Mouse (Mus musculus) adipocyte (in vitro differentiated cells): ENCODE results near the gene Pparg.
A peak's percentile ranks its signal among the peaks of the same experiment; 100 is the strongest.

Source experiments
- DNase-seq: peaks from one replicate; pipeline ENCODE4 v3.0.0-alpha.2; 2016; ENCODE audit warnings: low spot score

Pparg gene

DNA sequence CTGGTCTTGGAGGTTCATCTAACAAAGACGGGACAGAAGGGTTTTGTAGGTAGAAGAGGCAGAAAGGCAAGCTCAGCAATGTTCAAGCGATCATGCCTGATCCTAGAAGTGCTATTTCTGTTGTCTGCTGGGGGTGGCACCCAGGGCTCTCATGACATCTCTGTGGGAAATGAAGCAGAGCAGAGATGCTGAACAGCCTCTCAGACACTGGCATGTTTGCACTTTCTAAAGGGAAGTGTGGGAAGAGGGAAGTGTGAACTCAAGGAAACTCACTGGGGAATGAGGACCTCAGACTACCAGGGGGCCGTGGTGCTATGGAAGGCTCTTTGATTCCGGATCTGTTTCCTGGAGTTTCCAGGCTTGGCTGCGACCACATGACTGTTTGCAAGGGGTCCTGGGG lies 144.2 kb downstream of the Pparg start:
- DNase-seq = no peak

DNA sequence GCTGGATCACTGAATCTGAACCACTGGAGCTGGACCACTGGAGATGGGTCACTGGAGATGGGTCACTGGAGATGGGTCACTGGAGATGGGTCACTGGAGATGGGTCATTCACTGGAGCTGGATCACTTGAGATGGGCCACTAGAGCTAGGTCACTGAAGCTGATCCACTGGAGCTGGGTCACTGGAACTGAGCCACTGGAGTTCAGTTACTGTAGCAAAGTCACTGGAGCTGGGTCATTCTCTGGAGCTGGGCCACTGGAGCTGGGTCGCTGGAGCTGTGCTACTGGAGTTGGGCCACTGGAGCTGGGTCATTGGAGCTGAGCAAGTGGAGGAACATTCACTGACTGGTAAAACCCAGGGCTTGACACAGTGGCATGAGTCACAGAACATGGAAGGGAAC lies 145.7 kb downstream of the Pparg start:
- DNase-seq = no peak

DNA sequence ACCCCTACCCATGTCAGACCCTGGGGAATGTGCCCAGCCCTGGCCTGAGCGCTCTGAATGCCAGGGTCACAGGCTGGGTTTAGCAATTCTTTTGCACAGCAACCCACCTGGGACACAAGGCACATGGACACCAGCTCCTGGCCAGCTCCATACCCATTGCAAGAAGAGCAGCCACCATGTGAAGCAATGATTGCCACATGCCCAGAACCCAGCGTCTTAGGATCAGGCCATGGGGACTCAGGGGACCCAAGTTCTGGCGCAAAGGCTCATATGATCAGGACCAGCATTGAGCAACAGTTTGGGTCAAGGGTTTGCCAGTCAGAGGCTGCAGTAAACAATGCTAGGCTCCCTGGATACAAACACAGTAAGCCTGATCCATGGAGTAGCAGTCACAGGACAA lies 150.7 kb downstream of the Pparg start:
- DNase-seq = peak; percentile 99

DNA sequence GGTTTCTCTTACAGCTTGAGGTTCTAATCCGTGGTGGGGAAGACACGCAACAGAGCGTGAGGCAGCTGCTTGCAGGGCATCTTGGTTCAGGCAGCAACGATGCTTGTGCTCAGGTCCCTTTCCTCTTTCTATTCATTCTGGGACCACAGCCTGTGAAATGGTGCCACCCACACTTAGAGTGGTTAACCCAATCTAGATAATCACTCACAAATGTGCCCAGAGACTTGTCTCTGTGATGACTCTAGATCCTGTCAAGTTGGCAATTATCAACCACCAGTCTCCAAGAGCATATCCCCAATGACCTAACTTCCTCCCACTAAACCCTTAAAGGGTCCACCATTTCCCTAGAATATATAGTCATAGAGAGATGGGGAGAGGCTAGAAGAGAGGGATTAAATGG lies 152.5 kb downstream of the Pparg start:
- no peak for DNase-seq

DNA sequence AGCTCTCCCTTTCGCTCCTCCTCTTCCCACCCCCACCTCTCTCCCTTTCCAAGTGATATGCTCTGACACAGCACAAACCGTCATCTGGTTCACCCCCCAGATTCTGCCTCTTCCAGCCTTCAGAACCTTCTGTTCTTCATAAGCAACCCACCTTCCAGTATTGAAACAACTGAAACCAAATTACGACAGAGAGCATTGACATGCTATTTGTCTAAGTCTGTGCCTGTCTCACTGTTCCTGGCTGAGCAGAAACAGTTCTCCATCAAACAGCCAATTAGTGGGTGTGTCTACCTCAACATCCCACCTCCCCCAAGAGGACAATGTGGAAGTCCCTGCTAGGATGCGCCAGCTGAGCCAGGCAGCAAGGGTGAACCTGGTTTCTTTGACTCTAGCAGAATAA lies 157.2 kb downstream of the Pparg start:
- DNase-seq = no peak

DNA sequence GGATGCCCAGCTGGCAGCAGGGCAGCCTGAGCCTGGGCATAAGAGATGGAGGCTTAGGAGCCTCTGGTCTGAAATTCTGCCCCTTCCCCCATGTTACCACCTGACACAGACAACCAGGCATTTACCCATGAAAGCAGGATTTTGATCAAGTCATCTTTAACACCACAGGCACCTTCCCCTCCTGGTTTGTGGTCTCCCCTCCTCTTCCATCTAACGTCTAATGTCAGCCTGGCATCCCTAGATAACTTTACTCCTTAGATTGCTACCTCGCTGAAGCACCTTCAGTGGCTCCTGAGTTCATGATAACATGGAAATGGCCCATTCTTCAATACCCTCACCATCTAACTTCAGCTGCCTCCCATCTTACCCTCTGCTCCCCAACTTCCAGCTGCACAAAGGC lies 157.6 kb downstream of the Pparg start:
- no peak for DNase-seq

DNA sequence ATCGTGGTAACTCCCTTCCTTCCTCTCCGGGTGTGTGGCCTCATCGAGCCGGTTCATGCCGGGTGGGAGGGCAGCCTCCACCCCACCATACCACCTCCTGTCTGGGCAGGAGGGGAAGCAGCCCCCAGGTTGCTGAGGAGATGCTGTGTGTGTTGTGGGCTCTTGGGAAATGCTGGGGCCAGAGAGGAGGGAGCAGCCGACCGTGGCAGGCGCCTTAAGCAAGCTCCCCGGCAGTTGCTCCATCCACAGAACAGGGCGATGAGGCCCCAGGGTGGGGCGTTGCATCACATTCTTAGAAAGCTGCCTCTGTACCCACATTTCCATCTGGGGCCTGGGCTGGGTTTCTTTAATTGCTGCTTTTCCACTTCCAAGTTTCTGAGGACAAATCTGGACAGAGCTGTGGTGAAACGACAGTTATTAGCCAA lies 158.5 kb downstream of the Pparg start:
- peak; percentile 96 for DNase-seq

DNA sequence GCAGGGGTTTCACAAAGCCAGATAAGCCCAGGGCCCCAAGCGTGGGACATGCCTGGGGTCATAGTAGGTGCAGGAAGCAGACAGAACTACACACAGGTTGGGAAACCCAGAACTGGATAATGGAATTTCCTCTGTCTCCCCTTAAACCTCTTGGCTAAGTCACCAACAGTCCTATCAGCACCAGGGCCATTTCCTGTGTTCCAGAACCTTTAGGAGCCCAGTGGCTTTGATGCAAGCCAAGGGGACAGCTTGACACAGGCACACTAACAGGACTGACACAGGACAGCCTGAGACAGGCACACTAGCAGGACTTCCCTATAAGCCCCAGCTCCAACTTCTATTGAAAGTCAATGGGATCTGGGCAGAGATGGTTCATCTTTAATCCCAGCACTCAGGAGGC lies 161.2 kb downstream of the Pparg start:
- no peak for DNase-seq

DNA sequence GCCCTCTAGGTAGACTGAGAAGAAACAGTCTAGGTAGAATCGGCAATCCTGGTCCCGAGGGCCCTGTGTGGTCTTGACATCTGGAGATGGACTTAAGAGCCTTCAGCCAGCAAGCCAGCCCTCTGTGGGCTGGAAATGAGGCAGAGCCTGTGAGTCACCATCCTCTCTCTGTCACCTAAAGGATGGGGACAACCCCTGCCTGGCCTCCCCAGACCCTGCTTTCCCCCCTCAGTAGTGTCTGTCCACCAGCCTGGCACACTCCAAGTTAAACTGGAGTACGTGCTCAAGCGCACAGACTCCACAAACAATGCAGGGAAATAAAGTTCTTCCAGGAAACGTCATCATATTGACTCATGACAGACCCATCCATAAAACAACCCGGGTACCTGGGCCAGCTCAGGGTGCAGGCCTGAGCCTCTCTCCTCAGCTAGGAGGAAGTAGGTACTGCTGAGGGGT lies 162.0 kb downstream of the Pparg start:
- DNase-seq = no peak

DNA sequence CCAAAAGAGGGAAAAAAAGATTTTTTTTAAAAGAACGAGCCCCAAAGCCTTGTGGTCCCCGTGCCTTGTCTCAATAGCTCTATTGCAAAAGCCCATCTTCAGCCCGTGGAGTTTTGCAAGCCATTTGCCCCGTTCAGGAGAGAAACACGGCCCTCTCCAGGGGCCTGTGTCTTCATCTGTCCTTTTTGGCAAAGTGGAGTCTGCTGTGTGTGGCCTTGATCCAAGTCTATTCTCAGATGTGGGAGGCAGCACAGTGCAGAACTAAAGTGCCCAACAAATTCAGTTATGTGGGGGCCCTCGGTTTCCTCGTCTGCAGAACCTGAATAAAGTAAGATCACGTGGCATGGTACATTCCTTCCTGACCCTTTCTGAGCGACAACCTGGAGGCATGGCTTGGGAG lies 162.4 kb downstream of the Pparg start:
- peak; percentile 97 for DNase-seq

DNA sequence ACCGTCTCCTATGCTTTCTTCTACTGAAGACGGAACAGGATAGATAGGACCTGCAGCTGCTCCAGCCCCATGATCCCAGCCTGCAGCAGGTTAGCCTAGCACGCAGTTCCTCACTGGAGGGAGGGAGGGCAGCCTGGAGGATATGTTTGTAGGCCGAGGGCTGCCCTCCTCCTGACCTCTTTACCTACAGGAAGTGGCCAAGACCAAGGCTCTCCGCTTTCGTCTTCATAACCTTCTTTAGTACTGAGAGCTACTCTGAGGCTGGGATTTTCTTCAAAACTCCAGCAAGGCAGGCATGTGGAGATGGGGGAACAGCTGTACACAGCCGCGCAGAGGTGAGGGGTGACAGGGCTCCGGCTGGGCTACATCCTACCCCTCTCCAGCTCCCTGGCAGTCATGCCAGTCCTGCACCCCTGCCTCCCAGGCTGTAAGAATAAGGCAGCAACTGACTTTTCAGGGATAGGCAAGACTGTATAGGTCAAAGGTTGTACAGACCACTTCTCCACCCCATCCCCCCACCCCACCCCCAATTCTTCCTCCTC lies 163.8 kb downstream of the Pparg start:
- no peak for DNase-seq

DNA sequence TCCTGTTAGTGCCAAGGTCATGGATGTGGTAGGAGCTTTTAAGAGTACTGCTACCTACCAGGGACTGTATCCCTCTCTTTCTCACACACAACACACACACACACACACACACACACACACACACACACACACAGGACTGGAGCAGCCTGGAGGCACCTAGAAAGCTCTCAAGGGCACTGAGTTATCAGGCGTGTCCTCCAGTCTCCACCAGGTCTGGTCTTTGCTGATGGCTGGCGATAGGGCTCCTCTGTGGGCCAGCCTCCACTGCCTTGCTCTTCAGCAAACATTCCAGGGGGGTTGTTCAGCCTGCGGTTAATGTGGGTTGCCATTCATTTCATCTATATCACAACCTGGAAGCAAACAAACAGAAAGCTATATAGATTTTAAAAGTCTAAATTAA lies 166.7 kb downstream of the Pparg start:
- no peak for DNase-seq

DNA sequence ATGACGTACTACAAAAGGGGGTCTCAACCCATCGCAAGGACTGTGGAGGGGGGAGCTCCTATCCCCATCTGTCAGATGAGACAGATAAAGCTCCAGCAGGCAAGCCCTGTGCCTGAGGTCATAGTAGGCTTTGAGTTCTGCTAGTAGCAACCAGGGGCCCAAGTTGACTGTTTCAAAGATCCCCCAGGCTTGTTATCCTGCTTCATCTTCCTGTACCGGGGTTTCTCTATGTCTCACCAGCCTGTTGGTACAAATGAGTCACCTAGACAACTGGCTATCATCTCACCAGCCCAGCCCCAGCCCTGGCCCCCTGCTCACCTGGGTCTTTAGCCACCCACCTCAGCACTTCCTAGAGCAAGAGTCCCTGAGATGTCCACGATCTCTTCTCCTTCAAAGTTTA lies 167.6 kb downstream of the Pparg start:
- no peak for DNase-seq

DNA sequence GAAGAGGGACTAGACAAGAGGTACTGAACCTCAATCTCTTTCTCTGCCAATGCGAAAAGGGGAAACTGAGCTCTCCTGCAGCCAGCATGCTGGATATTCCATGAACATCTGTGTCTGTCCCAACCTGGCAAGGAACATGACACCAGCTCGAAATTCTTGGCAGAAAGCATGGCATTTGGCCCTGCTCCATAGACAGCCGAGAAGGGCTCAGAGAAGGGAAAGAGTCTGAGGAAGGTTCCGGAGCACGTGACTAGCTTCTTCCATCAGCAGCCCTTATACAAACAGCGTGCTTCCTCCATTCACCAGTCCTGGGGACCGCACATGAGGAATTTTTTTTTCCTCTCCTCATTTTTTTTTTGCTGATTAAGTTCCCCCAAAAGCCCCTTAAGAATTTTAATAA lies 173.9 kb downstream of the Pparg start:
- peak; percentile 90 for DNase-seq

DNA sequence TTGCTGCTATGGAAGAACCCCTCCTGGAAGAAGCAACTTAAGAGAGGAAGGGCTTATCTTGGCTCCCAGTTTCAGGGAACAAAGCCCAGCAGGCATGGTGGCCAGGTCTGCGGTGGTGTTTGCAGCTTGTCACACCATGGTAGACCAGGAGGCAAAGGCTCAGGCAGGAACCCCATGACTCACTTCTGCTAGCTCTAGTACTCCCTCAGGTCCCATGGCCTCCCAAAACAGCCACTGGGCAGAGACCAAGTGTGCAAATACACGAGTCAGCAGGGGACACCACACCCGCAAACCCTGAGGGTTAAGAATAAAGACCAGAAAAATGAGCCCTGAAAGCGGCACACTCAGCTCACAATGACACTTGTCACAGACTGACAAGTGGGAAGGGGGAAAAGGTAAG lies 175.4 kb downstream of the Pparg start:
- DNase-seq = no peak

DNA sequence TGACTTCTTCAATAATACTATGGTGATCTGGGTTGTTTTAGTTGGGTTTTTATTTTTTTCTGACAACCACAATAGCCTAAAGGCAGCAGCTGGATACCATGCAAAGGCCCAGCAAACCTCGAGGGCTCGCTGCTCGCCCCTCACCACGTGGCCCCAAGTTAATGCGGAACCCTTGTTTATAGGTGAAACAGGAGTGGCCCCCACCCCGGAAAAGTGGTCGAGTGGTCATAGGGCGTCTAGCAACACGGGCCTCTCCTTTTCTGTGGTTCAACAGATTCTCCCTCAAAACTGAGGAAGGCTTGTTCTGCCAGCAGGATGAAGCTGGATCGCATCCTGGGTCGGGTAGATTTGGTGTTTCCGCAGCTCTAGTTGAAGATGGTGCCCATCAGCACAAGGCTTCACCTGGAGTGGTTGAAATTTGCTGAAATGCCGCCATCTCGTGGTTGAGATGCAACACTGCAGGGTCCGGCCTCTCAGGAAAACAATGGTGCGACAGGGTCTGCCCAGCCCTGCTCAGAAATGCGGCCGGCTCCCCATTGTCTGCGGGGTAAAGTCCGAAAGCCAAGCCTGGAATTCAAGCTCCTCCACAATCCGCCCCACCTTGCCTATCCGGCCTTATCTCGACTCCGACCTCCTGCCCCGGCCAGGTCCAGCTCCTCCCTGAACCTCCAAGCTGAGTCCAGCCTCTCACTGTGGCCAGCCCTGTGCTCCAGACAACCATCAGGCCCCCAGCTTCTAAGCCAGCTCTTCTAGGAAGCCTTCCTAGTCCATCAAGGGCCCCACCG lies 178.1 kb downstream of the Pparg start:
- DNase-seq = peak; percentile 92
